Comparison of ENCODE assay signal across 9 mouse cellular contexts in genomic region chr9:113812671-113813001, GRCm38 (mm10).
DNase-seq lines count a peak whose midpoint lies in the region; ATAC-seq lines count a peak whose summit lies in the region.
"Had no signal": no experiment of that assay in that cellular context is flagged by ENCODE, and none has a peak within 500 bp of the region (broad histone marks: within the 10 kb centered on the region; RNA-seq: fewer than 3 reads in every experiment).

No protein-coding gene starts in this region.

- peak overlapping the region; percentile 54 for H3K4me3 ChIP-seq in heart, embryonic 16.5 days (ENCODE audit: low read length)
- no peak overlapping the region; the same call in 1 of the 2 replicates for H3K4me3 ChIP-seq in heart, embryonic 10.5 days
- H3K4me3 ChIP-seq in embryonic facial prominence, embryonic 12.5 days, result peak overlapping the region; percentile 25
- peak overlapping the region; percentile 34 for H3K4me3 ChIP-seq in hindbrain, embryonic 12.5 days
- H3K4me3 ChIP-seq in midbrain, embryonic 12.5 days, result peak overlapping the region; percentile 39
- H3K4me3 ChIP-seq: lung, embryonic 15.5 days had no signal

- no peak overlapping the region for H3K27ac ChIP-seq in heart, embryonic 16.5 days (ENCODE audit: low read length)
- no peak overlapping the region for H3K27ac ChIP-seq in heart, embryonic 10.5 days
- H3K27ac ChIP-seq in embryonic facial prominence, embryonic 12.5 days, result no peak overlapping the region
- H3K27ac ChIP-seq in hindbrain, embryonic 12.5 days, result peak overlapping the region; percentile 66; the same call in 1 of the 2 replicates
- 0 out of 2 replicates have a peak overlapping the region, but pooled peaks have one; percentile 35 for H3K27ac ChIP-seq in midbrain, embryonic 12.5 days (replicated peaks)
- H3K27ac ChIP-seq: lung, embryonic 15.5 days had no signal

- DNase-seq in heart, embryonic 10.5 days (ENCODE audit: low spot score), result no peak
- DNase-seq in spleen, adult 12 weeks (ENCODE audit: low spot score), result no peak
- no peak for DNase-seq in cerebellum, adult 11-12 months
- no peak for DNase-seq in adrenal gland, postnatal 14 days

- 61% methylated on average over 4 of the region's 4 CpGs for WGBS in heart, embryonic 16.5 days
- 71% methylated on average over 4 of the region's 4 CpGs for WGBS in heart, embryonic 10.5 days
- WGBS in embryonic facial prominence, embryonic 12.5 days, result 61% methylated on average over 4 of the region's 4 CpGs
- 66% methylated on average over 4 of the region's 4 CpGs for WGBS in hindbrain, embryonic 12.5 days
- 71% methylated on average over 4 of the region's 4 CpGs for WGBS in midbrain, embryonic 12.5 days

- H3K9ac ChIP-seq in heart, embryonic 16.5 days (ENCODE audit: low read length), result 0 out of 2 replicates have a peak overlapping the region, but pooled peaks have one; percentile 2
- no peak overlapping the region for H3K9ac ChIP-seq in embryonic facial prominence, embryonic 12.5 days
- peak overlapping the region; percentile 32; the same call in 1 of the 2 replicates for H3K9ac ChIP-seq in hindbrain, embryonic 12.5 days
- H3K9ac ChIP-seq in midbrain, embryonic 12.5 days (replicated peaks), result peak overlapping the region; percentile 41; the same call in 1 of the 2 replicates

- H3K4me1 ChIP-seq in heart, embryonic 16.5 days (ENCODE audit: control insufficient read depth, insufficient read depth, low read length), result peaks cover 5% of the 10 kb centered on the region; the same call in 1 of the 2 replicates
- peaks cover 11% of the 10 kb centered on the region; the same call in 1 of the 2 replicates for H3K4me1 ChIP-seq in heart, embryonic 10.5 days
- H3K4me1 ChIP-seq in embryonic facial prominence, embryonic 12.5 days, result peaks cover 7% of the 10 kb centered on the region; the same call in 1 of the 2 replicates
- H3K4me1 ChIP-seq in hindbrain, embryonic 12.5 days, result peaks cover 12% of the 10 kb centered on the region; the same call in 1 of the 2 replicates
- no peaks in the 10 kb centered on the region; the same call in 1 of the 2 replicates for H3K4me1 ChIP-seq in midbrain, embryonic 12.5 days

- H3K27me3 ChIP-seq in heart, embryonic 16.5 days (ENCODE audit: control insufficient read depth, insufficient read depth, low read length), result no peaks in the 10 kb centered on the region
- H3K27me3 ChIP-seq in heart, embryonic 10.5 days (ENCODE audit: insufficient read depth, poor library complexity, severe bottlenecking), result no peaks in the 10 kb centered on the region
- no peaks in the 10 kb centered on the region for H3K27me3 ChIP-seq in embryonic facial prominence, embryonic 12.5 days
- H3K27me3 ChIP-seq in hindbrain, embryonic 12.5 days, result no peaks in the 10 kb centered on the region
- no peaks in the 10 kb centered on the region for H3K27me3 ChIP-seq in midbrain, embryonic 12.5 days
- H3K27me3 ChIP-seq: lung, embryonic 15.5 days had no signal

- ATAC-seq in heart, embryonic 16.5 days (replicated peaks; ENCODE audit: extremely low read depth, insufficient read depth, low FRiP score), result no peak
- ATAC-seq in embryonic facial prominence, embryonic 12.5 days (ENCODE audit: insufficient number of reproducible peaks, insufficient read depth, low FRiP score, low TSS enrichment), result no peak
- ATAC-seq in hindbrain, embryonic 12.5 days (ENCODE audit: low FRiP score), result peak; percentile 30; the same call in 1 of the 2 replicates
- ATAC-seq in midbrain, embryonic 12.5 days (ENCODE audit: low FRiP score, low read depth), result no peak

- no peaks in the 10 kb centered on the region for H3K9me3 ChIP-seq in heart, embryonic 16.5 days (replicated peaks; ENCODE audit: control insufficient read depth, low read length)
- H3K9me3 ChIP-seq in heart, embryonic 10.5 days, result no peaks in the 10 kb centered on the region
- no peaks in the 10 kb centered on the region for H3K9me3 ChIP-seq in embryonic facial prominence, embryonic 12.5 days
- no peaks in the 10 kb centered on the region for H3K9me3 ChIP-seq in hindbrain, embryonic 12.5 days (replicated peaks)
- no peaks in the 10 kb centered on the region for H3K9me3 ChIP-seq in midbrain, embryonic 12.5 days
- H3K9me3 ChIP-seq: lung, embryonic 15.5 days had no signal

- H3K36me3 ChIP-seq in heart, embryonic 16.5 days (ENCODE audit: control insufficient read depth, insufficient read depth), result 0 out of 2 replicates have a peak, but pooled peaks cover 2% of the 10 kb centered on the region
- no peaks in the 10 kb centered on the region for H3K36me3 ChIP-seq in heart, embryonic 10.5 days
- no peaks in the 10 kb centered on the region for H3K36me3 ChIP-seq in embryonic facial prominence, embryonic 12.5 days
- H3K36me3 ChIP-seq in hindbrain, embryonic 12.5 days, result no peaks in the 10 kb centered on the region
- H3K36me3 ChIP-seq in midbrain, embryonic 12.5 days, result 0 out of 2 replicates have a peak, but pooled peaks cover 5% of the 10 kb centered on the region
- H3K36me3 ChIP-seq: lung, embryonic 15.5 days had no signal

- peak overlapping the region; percentile 69 for H3K4me2 ChIP-seq in heart, embryonic 16.5 days (ENCODE audit: low read depth, low read length)
- peak overlapping the region; percentile 41 for H3K4me2 ChIP-seq in embryonic facial prominence, embryonic 12.5 days (replicated peaks)
- peak overlapping the region; percentile 45 for H3K4me2 ChIP-seq in hindbrain, embryonic 12.5 days (replicated peaks)
- peak overlapping the region; percentile 44 for H3K4me2 ChIP-seq in midbrain, embryonic 12.5 days (replicated peaks)

Comparison
In these comparisons a context has a peak if more than half of its experiments do, and no peak if none do; other contexts are left out.
1. H3K27ac ChIP-seq: peak in hindbrain, embryonic 12.5 days (single experiment) and midbrain, embryonic 12.5 days (single experiment); none in heart, embryonic 16.5 days (single experiment), heart, embryonic 10.5 days (single experiment) and embryonic facial prominence, embryonic 12.5 days (single experiment).
2. Peak in every context shown above with its lines, with median percentiles within 50 percentile points of each other: H3K4me2 ChIP-seq.